Mouse (Mus musculus) forebrain, embryonic 11.5 days (tissue): ENCODE results near the gene Zhx3. TPM values are rescaled to one million over a fixed set of nuclear protein-coding genes. Genes with fewer than 3 reads are reported as not detected.

Experiments
- ATAC-seq: fragments of 200-750 bp; cut with Nextera tagmentation; replicated peaks from 2 replicates; pipeline ENCODE4 v1.8.0; 2017; ENCODE audit warnings: moderate TSS enrichment; ENCODE audit not compliant: low FRiP score
- DNase-seq: peaks from one replicate; pipeline ENCODE4 v3.0.0-alpha.2; 2017; ENCODE audit warnings: low spot score
- H3K27ac ChIP-seq: fragments of 300-500 bp; sonication (generic); 2 replicates; pipeline ENCODE4 v1.5.1; 2014; ENCODE audit warnings: low read depth, low read length
- H3K27me3 ChIP-seq: fragments of 300-500 bp; sonication (generic); 2 replicates; pipeline ENCODE4 v1.6.1; 2014; ENCODE audit warnings: mild to moderate bottlenecking, low read length, mixed read lengths; ENCODE audit not compliant: control insufficient read depth, insufficient read depth
- H3K36me3 ChIP-seq: fragments of 300-500 bp; sonication (generic); 2 replicates; pipeline ENCODE4 v1.6.1; 2014; ENCODE audit warnings: mild to moderate bottlenecking, low read length, moderate library complexity, mixed read lengths; ENCODE audit not compliant: control insufficient read depth, insufficient read depth
- H3K4me1 ChIP-seq: fragments of 300-500 bp; sonication (generic); replicated peaks from 2 replicates; pipeline ENCODE4 v1.6.1; 2014; ENCODE audit warnings: low read length, mixed read lengths; ENCODE audit not compliant: control insufficient read depth, insufficient read depth
- H3K4me2 ChIP-seq: fragments of 300-500 bp; sonication (generic); 2 replicates; pipeline ENCODE4 v1.6.1; 2014; ENCODE audit warnings: low read depth, mild to moderate bottlenecking, low read length, moderate library complexity, mixed read lengths; ENCODE audit not compliant: severe bottlenecking
- H3K4me3 ChIP-seq: fragments of 300-500 bp; sonication (generic); 2 replicates; pipeline ENCODE4 v1.5.1; 2014; ENCODE audit warnings: low read depth, low read length
- H3K9ac ChIP-seq: fragments of 300-500 bp; sonication (generic); 2 replicates; pipeline ENCODE4 v1.6.1; 2014; ENCODE audit warnings: low read length
- H3K9me3 ChIP-seq: fragments of 300-500 bp; sonication (generic); 2 replicates; pipeline ENCODE4 v1.6.1; 2016; ENCODE audit warnings: low read length, mixed read lengths; ENCODE audit not compliant: control insufficient read depth
- WGBS: fragments of 180-500 bp; shearing (Covaris S2); extraction: QIAGEN DNeasy Blood & Tissue Kit; methylation state at CpG from one replicate; pipeline ENCODE4 v1.1.7; 2014; 5-methylcytosine and 5-hydroxymethylcytosine counted together
- polyA plus RNA-seq: library from polyadenylated mRNA; unstranded; fragments of >200 nt; fragmentation: Nextera tagmentation; extraction: Ambion mirVana; gene quantifications from 2 replicates; pipeline ENCODE4 v1.2.1, GENCODE M21; 2014

The Zhx3 gene
- polyA plus RNA-seq, 1 experiment from 2014 or later: 10.0 TPM

DNA sequence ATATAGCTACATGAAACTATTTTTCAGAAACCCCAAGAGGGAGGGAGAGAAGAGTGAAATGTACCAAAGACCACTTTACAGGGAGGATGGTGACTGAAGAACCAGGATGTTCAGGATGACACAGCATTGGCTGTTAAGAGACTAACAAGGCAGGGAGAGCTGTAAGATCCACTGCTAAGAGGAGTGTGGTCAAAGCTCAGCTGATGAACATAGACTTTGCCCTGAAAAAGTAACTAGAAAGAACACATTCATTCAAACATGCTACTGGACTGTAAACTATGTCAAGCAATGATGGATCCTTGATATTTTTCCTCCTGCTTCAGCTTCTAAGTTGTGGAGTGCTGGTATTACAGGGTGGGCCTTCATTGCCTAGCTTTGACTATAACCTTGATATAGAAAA is 62.4 kb downstream of the Zhx3 start:
- Histone ChIP-seq H3K27ac (no peak overlapping the region), H3K9me3 (no peaks in the 10 kb centered on the region), H3K4me1 (no peaks in the 10 kb centered on the region), H3K27me3 (no peaks in the 10 kb centered on the region), H3K4me3 (no peak overlapping the region), H3K9ac (no peak overlapping the region), H3K36me3 (no peaks in the 10 kb centered on the region), H3K4me2 (no peak overlapping the region)
- ATAC-seq (no peak), DNase-seq (no peak)

DNA sequence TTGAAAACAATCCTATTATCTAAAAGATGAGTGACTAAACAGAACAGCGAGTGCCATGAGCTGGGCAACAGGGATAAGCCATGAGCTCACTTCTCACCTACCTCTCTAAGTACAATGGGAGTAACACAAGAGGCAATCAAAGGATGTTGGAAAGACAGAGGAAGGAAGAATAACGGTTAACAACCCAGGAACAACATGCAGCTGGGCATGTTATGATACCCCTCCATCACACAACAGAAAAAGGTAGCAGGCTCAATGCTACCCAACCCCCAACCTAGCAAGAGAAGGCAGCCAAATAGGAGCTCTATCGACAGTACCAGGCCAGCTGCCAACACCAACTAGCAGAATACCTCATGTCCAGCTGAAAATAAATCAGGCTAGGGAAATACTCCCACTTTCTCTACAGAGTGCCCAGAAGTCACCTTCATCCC is 66.7 kb downstream of the Zhx3 start:
- no peaks in the 10 kb centered on the region for H3K4me1 ChIP-seq
- ATAC-seq (no peak), DNase-seq (no peak)
- WGBS: 72% methylated on average over 3 of the region's 3 CpGs
- no peak overlapping the region for H3K27ac ChIP-seq
- H3K4me3 ChIP-seq: no peak overlapping the region
- H3K27me3 ChIP-seq: no peaks in the 10 kb centered on the region
- no peak overlapping the region for H3K9ac ChIP-seq
- H3K36me3 ChIP-seq: no peaks in the 10 kb centered on the region
- no peaks in the 10 kb centered on the region for H3K9me3 ChIP-seq
- no peak overlapping the region for H3K4me2 ChIP-seq

DNA sequence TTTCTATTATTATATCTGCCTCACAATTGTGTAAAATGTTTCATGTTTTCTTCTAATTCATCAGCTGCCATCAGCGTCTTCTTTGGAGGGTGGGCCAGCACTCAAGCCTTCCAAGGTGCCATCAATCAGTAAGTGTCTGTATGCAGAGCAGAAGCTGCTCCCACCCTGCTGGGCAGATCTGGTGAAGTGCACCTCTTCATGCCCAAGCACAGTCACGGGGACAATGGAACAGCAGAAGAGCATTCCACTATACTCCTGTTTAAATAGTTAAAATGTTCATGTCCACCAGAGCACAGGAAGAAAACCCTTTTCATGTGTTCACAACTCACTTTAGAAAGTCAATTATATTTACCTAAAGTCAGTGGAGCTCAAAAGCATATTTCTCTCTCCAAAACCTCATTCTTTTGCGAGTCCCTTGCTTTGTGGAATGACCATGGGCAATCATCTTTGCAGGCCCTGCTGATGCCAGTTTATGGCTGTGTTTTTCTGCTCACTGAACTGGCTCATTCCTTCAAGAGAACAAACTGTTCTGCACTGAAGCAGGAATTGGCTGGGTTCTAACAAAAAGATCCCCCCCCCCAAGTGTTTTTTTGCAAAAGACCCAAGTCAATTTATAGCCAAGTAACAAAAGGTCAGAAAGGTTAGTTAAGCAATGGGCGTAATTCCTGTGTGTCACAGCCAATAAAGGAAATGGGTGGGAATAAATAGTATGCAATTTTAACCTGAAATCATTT is 67.8 kb downstream of the Zhx3 start:
- Histone ChIP-seq H3K4me1 (no peaks in the 10 kb centered on the region), H3K4me3 (no peak overlapping the region), H3K4me2 (no peak overlapping the region), H3K36me3 (no peaks in the 10 kb centered on the region), H3K27ac (no peak overlapping the region), H3K9ac (no peak overlapping the region), H3K27me3 (no peaks in the 10 kb centered on the region), H3K9me3 (no peaks in the 10 kb centered on the region)
- 84% methylated on average over 4 of the region's 4 CpGs for WGBS
- DNase-seq (no peak), ATAC-seq (no peak)

DNA sequence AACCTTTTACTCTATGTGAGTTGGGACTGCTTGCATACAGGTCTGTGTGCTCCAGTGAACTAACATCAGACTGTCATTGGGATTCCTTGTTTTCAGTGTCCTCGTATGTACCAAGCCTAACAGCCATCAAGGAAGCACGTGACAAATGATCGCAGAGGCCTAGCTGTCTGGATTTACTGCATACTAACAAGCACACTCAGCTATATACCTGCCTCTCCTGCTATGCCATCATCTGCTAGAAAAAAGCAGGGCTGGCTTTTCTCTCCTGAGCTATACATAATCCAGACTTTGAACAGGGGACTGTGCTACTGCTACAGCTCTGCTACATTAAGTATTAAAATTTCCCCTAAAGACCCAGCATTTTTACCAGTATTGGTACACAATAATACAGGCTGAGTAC is 70.5 kb downstream of the Zhx3 start:
- H3K9me3 ChIP-seq: no peaks in the 10 kb centered on the region
- H3K4me3 ChIP-seq: no peak overlapping the region
- no peak overlapping the region for H3K4me2 ChIP-seq
- 82% methylated on average over 3 of the region's 3 CpGs for WGBS
- H3K36me3 ChIP-seq: no peaks in the 10 kb centered on the region
- H3K4me1 ChIP-seq: no peaks in the 10 kb centered on the region
- no peaks in the 10 kb centered on the region for H3K27me3 ChIP-seq
- no peak overlapping the region for H3K27ac ChIP-seq
- no peak for DNase-seq
- no peak overlapping the region for H3K9ac ChIP-seq
- no peak for ATAC-seq

DNA sequence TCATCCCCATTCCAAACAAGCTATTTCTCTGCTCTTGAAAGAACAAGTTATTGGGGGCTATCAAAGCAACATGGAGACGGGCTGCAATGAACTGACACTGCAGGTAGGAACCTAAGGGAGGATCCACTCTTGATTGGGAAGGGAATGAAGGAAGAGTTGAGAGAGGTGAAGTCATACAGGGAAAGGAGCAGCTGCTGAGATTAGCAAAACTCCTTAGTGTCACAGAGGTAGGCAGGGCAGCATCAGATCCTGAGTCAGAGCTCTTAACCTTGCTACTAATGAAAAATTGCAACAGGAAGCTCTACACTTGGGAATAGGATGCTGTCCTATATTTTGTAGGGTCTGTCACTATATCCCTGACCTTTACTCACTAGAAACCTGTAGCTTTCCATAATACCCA is 71.8 kb downstream of the Zhx3 start:
- Histone ChIP-seq H3K27me3 (no peaks in the 10 kb centered on the region), H3K9ac (no peak overlapping the region), H3K4me1 (no peaks in the 10 kb centered on the region), H3K27ac (no peak overlapping the region), H3K9me3 (no peaks in the 10 kb centered on the region), H3K4me2 (no peak overlapping the region), H3K36me3 (no peaks in the 10 kb centered on the region), H3K4me3 (no peak overlapping the region)
- ATAC-seq: no peak
- no peak for DNase-seq
- 91% methylated on average over 1 of the region's 1 CpGs for WGBS

DNA sequence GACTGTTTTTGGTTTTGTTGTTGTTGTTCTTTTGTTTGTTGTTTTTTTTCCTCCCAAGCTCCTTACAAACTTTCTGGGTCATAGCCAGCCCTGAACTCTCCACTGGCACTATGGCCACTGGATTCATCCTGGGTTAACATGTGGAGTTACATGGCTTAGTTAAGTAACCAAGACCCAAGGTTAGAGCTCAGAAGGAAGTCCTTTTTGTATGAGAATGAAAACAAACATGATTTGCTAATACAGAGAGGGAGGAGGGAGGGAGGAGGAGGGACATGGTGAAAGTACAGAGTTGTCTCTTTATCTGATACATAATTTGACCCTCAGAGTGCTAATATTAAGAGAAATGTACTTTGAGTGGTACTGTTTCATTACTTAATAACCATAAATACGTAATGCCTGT is 74.6 kb downstream of the Zhx3 start:
- no peak overlapping the region for H3K4me2 ChIP-seq
- H3K27ac ChIP-seq: no peak overlapping the region
- no peaks in the 10 kb centered on the region for H3K36me3 ChIP-seq
- no peaks in the 10 kb centered on the region for H3K27me3 ChIP-seq
- ATAC-seq (no peak), DNase-seq (no peak)
- no peaks in the 10 kb centered on the region for H3K4me1 ChIP-seq
- WGBS: 79% methylated on average over 1 of the region's 1 CpGs
- no peak overlapping the region for H3K4me3 ChIP-seq
- no peak overlapping the region for H3K9ac ChIP-seq
- H3K9me3 ChIP-seq: no peaks in the 10 kb centered on the region

DNA sequence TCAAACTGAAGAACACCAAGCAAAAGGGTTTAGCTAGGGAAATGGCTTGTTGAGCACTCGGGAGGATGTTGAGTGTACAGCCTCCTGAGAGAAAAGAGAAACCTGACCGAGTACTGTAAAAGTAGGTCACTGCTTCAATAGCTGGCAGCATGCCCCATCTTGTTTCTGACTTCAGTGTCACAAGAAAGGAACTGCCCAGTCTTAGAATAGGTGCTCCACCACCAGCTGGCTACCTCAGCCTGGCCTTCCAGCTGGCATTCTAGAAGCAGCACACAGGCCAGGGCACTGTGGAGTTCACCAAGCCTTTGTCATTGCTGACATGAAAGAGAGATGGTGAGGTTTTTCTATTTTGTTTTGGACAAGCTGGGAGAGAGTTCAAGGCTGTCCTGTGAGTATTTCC is 75.8 kb downstream of the Zhx3 start:
- Histone ChIP-seq H3K9me3 (no peaks in the 10 kb centered on the region), H3K4me1 (no peaks in the 10 kb centered on the region), H3K4me2 (no peak overlapping the region), H3K4me3 (no peak overlapping the region), H3K27me3 (no peaks in the 10 kb centered on the region), H3K27ac (no peak overlapping the region), H3K9ac (no peak overlapping the region), H3K36me3 (no peaks in the 10 kb centered on the region)
- DNase-seq (no peak), ATAC-seq (no peak)
- 83% methylated on average over 2 of the region's 2 CpGs for WGBS

DNA sequence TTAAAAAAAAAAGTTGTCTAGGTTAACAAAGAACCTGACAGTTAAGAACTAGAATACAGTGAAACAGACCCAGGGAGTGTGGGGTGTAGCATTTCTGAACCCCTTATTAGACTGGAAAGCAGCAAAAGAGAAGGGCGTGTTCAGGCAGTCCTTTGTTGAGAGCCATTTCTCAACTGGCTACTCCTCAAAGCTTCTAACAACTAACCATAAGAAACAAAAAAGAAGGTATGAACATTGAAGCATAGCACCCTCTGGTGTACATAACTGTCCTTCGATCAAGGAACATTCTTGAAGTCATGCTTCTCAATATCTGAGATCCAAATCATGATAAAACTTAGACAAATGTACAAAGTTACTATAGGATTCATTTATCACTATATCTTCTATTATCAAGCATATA is 79.7 kb downstream of the Zhx3 start:
- H3K36me3 ChIP-seq: no peaks in the 10 kb centered on the region
- ATAC-seq (no peak), DNase-seq (no peak)
- H3K4me2 ChIP-seq: no peak overlapping the region
- H3K27me3 ChIP-seq: no peaks in the 10 kb centered on the region
- H3K9me3 ChIP-seq: no peaks in the 10 kb centered on the region
- H3K4me1 ChIP-seq: no peaks in the 10 kb centered on the region
- no peak overlapping the region for H3K27ac ChIP-seq
- no peak overlapping the region for H3K4me3 ChIP-seq
- H3K9ac ChIP-seq: no peak overlapping the region
- 73% methylated on average over 2 of the region's 2 CpGs for WGBS

DNA sequence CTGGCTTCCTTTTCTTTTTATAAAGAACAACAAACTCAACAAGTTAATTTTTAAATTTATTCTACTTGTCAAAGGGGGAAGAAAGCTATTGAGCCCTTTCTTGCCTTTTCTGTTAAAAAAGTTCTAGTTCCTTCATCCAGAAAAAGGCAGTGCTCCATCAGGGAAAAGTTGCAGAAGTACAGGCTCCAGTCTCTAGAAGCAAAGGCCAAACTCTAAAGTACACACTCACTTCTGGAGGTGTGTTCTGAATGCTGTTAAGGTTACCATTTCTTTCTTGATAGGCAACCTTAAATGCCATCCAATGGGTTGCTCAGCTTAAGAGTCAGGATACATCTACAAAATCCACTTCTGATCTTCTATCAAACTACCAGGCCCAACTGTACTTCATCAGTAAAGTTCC is 83.1 kb downstream of the Zhx3 start:
- no peaks in the 10 kb centered on the region for H3K4me1 ChIP-seq
- H3K27ac ChIP-seq: no peak overlapping the region
- H3K9ac ChIP-seq: no peak overlapping the region
- H3K4me2 ChIP-seq: no peak overlapping the region
- H3K27me3 ChIP-seq: no peaks in the 10 kb centered on the region
- no peak overlapping the region for H3K4me3 ChIP-seq
- no peaks in the 10 kb centered on the region for H3K9me3 ChIP-seq
- DNase-seq: no peak
- H3K36me3 ChIP-seq: no peaks in the 10 kb centered on the region
- ATAC-seq: no peak
